28 mouse cellular contexts compared by ENCODE assay signal in the genomic region with DNA sequence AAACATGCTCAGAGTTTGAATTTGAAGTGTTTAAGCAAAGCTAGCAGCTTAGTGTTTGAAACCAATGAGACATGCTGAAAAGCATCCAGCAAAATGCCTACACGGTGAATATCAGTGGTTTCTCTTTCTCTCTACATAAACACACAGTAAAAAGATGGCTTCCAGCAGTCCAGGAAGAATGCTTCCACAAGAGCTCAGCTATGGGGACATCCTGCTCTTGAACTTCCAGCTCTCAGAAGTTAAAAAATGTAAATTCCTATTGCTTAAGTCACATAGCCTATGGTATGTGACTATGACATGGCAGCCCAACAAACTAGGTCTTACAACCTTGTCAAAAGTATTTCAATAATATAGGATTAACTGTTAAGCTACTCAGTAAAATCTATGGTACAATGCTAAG.
DNase-seq lines count a peak whose midpoint lies in the region; ATAC-seq and TF ChIP-seq lines count a peak whose summit lies in the region.
"Had no signal": no experiment of that assay in that cellular context is flagged by ENCODE, and none has a peak within 500 bp of the region (broad histone marks: within the 10 kb centered on the region; RNA-seq: fewer than 3 reads in every experiment).

No protein-coding gene starts in this region.

- H3K9me3 ChIP-seq in heart, embryonic 13.5 days = no peaks in the 10 kb centered on the region
- H3K9me3 ChIP-seq in kidney, embryonic 16.5 days (ENCODE audit: low read length) = no peaks in the 10 kb centered on the region
- H3K9me3 ChIP-seq in stomach, postnatal 0 days (ENCODE audit: control insufficient read depth, low read length) = no peaks in the 10 kb centered on the region
- H3K9me3 ChIP-seq: embryonic facial prominence, embryonic 12.5 days; hindbrain, embryonic 10.5 days; hindbrain, embryonic 15.5 days; limb, embryonic 13.5 days; liver, embryonic 12.5 days; neural tube, embryonic 15.5 days had no signal

- H3K4me1 ChIP-seq in heart, embryonic 13.5 days = peaks cover 95% of the 10 kb centered on the region
- H3K4me1 ChIP-seq in kidney, embryonic 16.5 days (ENCODE audit: insufficient read depth, low read length) = peaks cover 62% of the 10 kb centered on the region
- peaks cover 16% of the 10 kb centered on the region; the same call in 1 of the 2 replicates for H3K4me1 ChIP-seq in stomach, postnatal 0 days (replicated peaks; ENCODE audit: control insufficient read depth, insufficient read depth)

- WGBS in heart, embryonic 13.5 days = 56% methylated on average over 1 of the region's 1 CpGs
- 62% methylated on average over 1 of the region's 1 CpGs for WGBS in kidney, embryonic 16.5 days
- WGBS in stomach, postnatal 0 days = 32% methylated on average over 1 of the region's 1 CpGs

- TF ChIP-seq CTCF in stomach, postnatal 0 days (IDR thresholded peaks at IDR 0.05; ENCODE audit: low read depth) = no peak

- H3K27me3 ChIP-seq in heart, embryonic 13.5 days (replicated peaks) = no peaks in the 10 kb centered on the region
- H3K27me3 ChIP-seq in kidney, embryonic 16.5 days (ENCODE audit: insufficient read depth, low read length) = no peaks in the 10 kb centered on the region; the same call in 1 of the 2 replicates
- no peaks in the 10 kb centered on the region for H3K27me3 ChIP-seq in stomach, postnatal 0 days (ENCODE audit: control insufficient read depth, insufficient read depth, low read length)
- H3K27me3 ChIP-seq: embryonic facial prominence, embryonic 12.5 days; hindbrain, embryonic 15.5 days; limb, embryonic 13.5 days; liver, embryonic 12.5 days; neural tube, embryonic 15.5 days had no signal

- no peak overlapping the region for H3K4me2 ChIP-seq in heart, embryonic 13.5 days
- H3K4me2 ChIP-seq in kidney, embryonic 16.5 days (replicated peaks; ENCODE audit: low read depth, low read length) = no peak overlapping the region
- H3K4me2 ChIP-seq in stomach, postnatal 0 days (replicated peaks; ENCODE audit: low read depth) = no peak overlapping the region
- H3K4me2 ChIP-seq: embryonic facial prominence, embryonic 12.5 days; hindbrain, embryonic 15.5 days; limb, embryonic 13.5 days; liver, embryonic 12.5 days; neural tube, embryonic 15.5 days had no signal

- no peak for TF ChIP-seq EP300 in stomach, postnatal 0 days (optimal IDR thresholded peaks at IDR 0.05)

- H3K27ac ChIP-seq in heart, embryonic 13.5 days (replicated peaks) = peak overlapping the region; percentile 42; the same call in 1 of the 2 replicates
- H3K27ac ChIP-seq in kidney, embryonic 16.5 days (ENCODE audit: low read length) = 0 out of 2 replicates have a peak overlapping the region, but pooled peaks have one; percentile 29
- no peak overlapping the region for H3K27ac ChIP-seq in stomach, postnatal 0 days (replicated peaks)
- H3K27ac ChIP-seq: embryonic facial prominence, embryonic 12.5 days; hindbrain, embryonic 10.5 days; hindbrain, embryonic 15.5 days; left cerebral cortex, adult 2 months; limb, embryonic 13.5 days; liver, embryonic 12.5 days; macrophage; neural tube, embryonic 15.5 days had no signal

- H3K36me3 ChIP-seq in heart, embryonic 13.5 days = no peaks in the 10 kb centered on the region
- no peaks in the 10 kb centered on the region for H3K36me3 ChIP-seq in kidney, embryonic 16.5 days (ENCODE audit: insufficient read depth, low read length)
- peaks cover 2% of the 10 kb centered on the region; the same call in 1 of the 2 replicates for H3K36me3 ChIP-seq in stomach, postnatal 0 days (ENCODE audit: control insufficient read depth, insufficient read depth, low read length)
- H3K36me3 ChIP-seq: embryonic facial prominence, embryonic 12.5 days; hindbrain, embryonic 10.5 days; hindbrain, embryonic 15.5 days; liver, embryonic 12.5 days; neural tube, embryonic 15.5 days had no signal

- no peak overlapping the region for H3K9ac ChIP-seq in heart, embryonic 13.5 days
- no peak overlapping the region for H3K9ac ChIP-seq in kidney, embryonic 16.5 days (replicated peaks; ENCODE audit: low read length)
- H3K9ac ChIP-seq in stomach, postnatal 0 days (ENCODE audit: low read length) = no peak overlapping the region
- H3K9ac ChIP-seq: embryonic facial prominence, embryonic 12.5 days; hindbrain, embryonic 15.5 days; limb, embryonic 13.5 days; liver, embryonic 12.5 days; neural tube, embryonic 15.5 days had no signal

- no peak for DNase-seq in heart, adult 18-20 months
- DNase-seq in kidney, postnatal 36 days = no peak
- peak; percentile 66 for DNase-seq in 3T3-L1 (ENCODE audit: low read depth, low spot score)
- peak; percentile 28 for DNase-seq in fibroblast of lung, adult 2 months (ENCODE audit: low read depth)
- DNase-seq in stomach, postnatal 0 days (ENCODE audit: low spot score) = no peak
- DNase-seq: adrenal gland, postnatal 14 days; cerebellum, adult 11-12 months; cerebellum, adult 9-11 months; embryo, embryonic 11 days; heart, postnatal 14 days; kidney, postnatal 10 days; lung, adult 18-20 months; midbrain, embryonic 14.5 days; retina, postnatal 1 day; right cerebral cortex, postnatal 14 days; thymus, postnatal 14 days had no signal

- ATAC-seq in heart, embryonic 13.5 days (ENCODE audit: extremely low read depth, insufficient number of reproducible peaks, low FRiP score, low TSS enrichment) = no peak
- ATAC-seq in kidney, embryonic 16.5 days (ENCODE audit: low FRiP score, low TSS enrichment) = no peak
- no peak for ATAC-seq in stomach, postnatal 0 days (ENCODE audit: low FRiP score, low TSS enrichment)
- ATAC-seq: forebrain, embryonic 16.5 days; inflammation-experienced regulatory T-cells, adult 6 months; liver, embryonic 12.5 days had no signal

- no peak overlapping the region for H3K4me3 ChIP-seq in heart, embryonic 13.5 days
- H3K4me3 ChIP-seq in kidney, embryonic 16.5 days (ENCODE audit: low read length) = no peak overlapping the region
- no peak overlapping the region for H3K4me3 ChIP-seq in stomach, postnatal 0 days (ENCODE audit: low read depth, low read length)
- H3K4me3 ChIP-seq: embryonic facial prominence, embryonic 12.5 days; hindbrain, embryonic 10.5 days; hindbrain, embryonic 15.5 days; left cerebral cortex, adult 2 months; limb, embryonic 13.5 days; liver, embryonic 12.5 days; neural tube, embryonic 15.5 days had no signal

Comparison
In these comparisons a context has a peak if more than half of its experiments do, and no peak if none do; other contexts are left out.
1. DNase-seq: peak in 3T3-L1 (single experiment) and fibroblast of lung, adult 2 months (single experiment); none in heart, adult 18-20 months (0 of 2), kidney, postnatal 36 days (0 of 2) and stomach, postnatal 0 days (single experiment).